Mouse (Mus musculus) thymus, postnatal 0 days (tissue): ENCODE data around the gene Slc15a3. TPM values are rescaled to one million over a fixed set of nuclear protein-coding genes. Genes with fewer than 3 reads are reported as not detected.

Experiments used
- DNase-seq: peaks from one replicate; pipeline ENCODE4 v3.0.0-alpha.2; 2015; ENCODE audit warnings: low spot score
- polyA plus RNA-seq: library from polyadenylated mRNA; unstranded; fragments of >200 nt; fragmentation: Nextera tagmentation; extraction: Ambion mirVana; gene quantifications from 2 replicates; pipeline ENCODE4 v1.2.1, GENCODE M21; 2015

Slc15a3 gene
- polyA plus RNA-seq, 1 experiment from 2014 or later, result 3.3 TPM

GRCm38 (mm10) chr19:10821319-10821718 is 18.2 kb upstream of the Slc15a3 start:
- no peak for DNase-seq

GRCm38 (mm10) chr19:10822534-10822933 is 17.0 kb upstream of the Slc15a3 start:
- no peak for DNase-seq

- DNase-seq, result no peak
These were observed 15.5 kb upstream of the Slc15a3 start for GRCm38 (mm10) chr19:10824061-10824460.

- peak; percentile 72 for DNase-seq
These were observed 11.2 kb upstream of the Slc15a3 start for GRCm38 (mm10) chr19:10828321-10828720.

- peak; percentile 74 for DNase-seq
These were observed 9.9 kb upstream of the Slc15a3 start, which contains the start of gene Cd6 for GRCm38 (mm10) chr19:10829436-10830175. TSS of gene Cd6 (minus strand) at chr19:10830058.

- peak; percentile 84 for DNase-seq
These were observed 8.1 kb upstream of the Slc15a3 start for GRCm38 (mm10) chr19:10831424-10831823.

GRCm38 (mm10) chr19:10832030-10832429 is 7.5 kb upstream of the Slc15a3 start:
- DNase-seq, result no peak

- no peak for DNase-seq
These were observed 5.9 kb upstream of the Slc15a3 start for GRCm38 (mm10) chr19:10833611-10834010.

GRCm38 (mm10) chr19:10835671-10836070 is 3.9 kb upstream of the Slc15a3 start:
- DNase-seq, result no peak

GRCm38 (mm10) chr19:10841721-10842626 is 2.4 kb downstream of the Slc15a3 start:
- DNase-seq, result peak; percentile 14

- DNase-seq, result no peak
These were observed 3.4 kb downstream of the Slc15a3 start for GRCm38 (mm10) chr19:10842914-10843313.

- no peak for DNase-seq
These were observed 4.7 kb downstream of the Slc15a3 start for GRCm38 (mm10) chr19:10844206-10844605.

GRCm38 (mm10) chr19:10845454-10845853 is 5.9 kb downstream of the Slc15a3 start:
- DNase-seq, result no peak

- no peak for DNase-seq
These were observed 6.6 kb downstream of the Slc15a3 start for GRCm38 (mm10) chr19:10846150-10846549.

GRCm38 (mm10) chr19:10847311-10848087 is 8.0 kb downstream of the Slc15a3 start:
- no peak for DNase-seq

- no peak for DNase-seq
These were observed 15.9 kb downstream of the Slc15a3 start for GRCm38 (mm10) chr19:10855422-10855821.

- no peak for DNase-seq
These were observed 17.0 kb downstream of the Slc15a3 start for GRCm38 (mm10) chr19:10856520-10856919.

GRCm38 (mm10) chr19:10860072-10860497 is 20.6 kb downstream of the Slc15a3 start:
- DNase-seq, result no peak

GRCm38 (mm10) chr19:10866351-10866750 is 26.8 kb downstream of the Slc15a3 start:
- DNase-seq, result no peak

- no peak for DNase-seq
These were observed 28.6 kb downstream of the Slc15a3 start for GRCm38 (mm10) chr19:10867946-10868622.

GRCm38 (mm10) chr19:10868623-10869141 is 29.2 kb downstream of the Slc15a3 start:
- no peak for DNase-seq
